Mouse (Mus musculus): Measurements from ENCODE around the gene Qrfp. TPM values are rescaled to one million over a fixed set of nuclear protein-coding genes. Genes with fewer than 3 reads are reported as not detected.

Qrfp gene
- total and polyA plus RNA-seq, 2 experiments from 2014 or later, result 0.06 to 0.19 TPM

DNA sequence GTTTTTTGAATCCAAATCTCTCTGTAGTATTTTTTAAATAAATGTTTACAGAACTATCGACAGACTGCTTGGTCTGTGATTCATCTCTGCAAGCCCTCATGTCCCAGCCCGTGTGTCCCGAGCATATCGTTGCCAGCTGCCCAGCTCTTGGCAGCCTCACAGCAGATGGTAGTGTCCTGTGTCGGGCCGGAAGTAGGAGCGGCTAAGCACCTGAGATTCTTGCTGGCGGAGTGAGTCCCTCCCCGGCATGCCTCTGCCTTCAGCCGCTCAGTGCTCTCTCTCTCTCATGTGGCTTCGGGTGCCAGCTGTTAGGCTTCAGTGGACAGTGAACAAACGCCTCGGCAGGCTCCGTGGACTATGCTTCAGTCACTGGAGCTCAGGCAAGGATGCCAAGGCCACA, 6.9 kb downstream of the Qrfp start:
- Histone ChIP-seq H3K9me3 (ENCODE audit: low read length) (no peaks in the 10 kb centered on the region), H3K4me1 (ENCODE audit: insufficient read depth) (peaks cover 4% of the 10 kb centered on the region; the same call in 1 of the 2 replicates), H3K9ac (no peak overlapping the region), H3K27ac (ENCODE audit: low read depth, low read length) (no peak overlapping the region), H3K4me3 (ENCODE audit: low read depth, low read length) (no peak overlapping the region), H3K36me3 (ENCODE audit: insufficient read depth) (peaks cover 48% of the 10 kb centered on the region), H3K27me3 (ENCODE audit: insufficient read depth, low read length) (no peaks in the 10 kb centered on the region), H3K4me2 (ENCODE audit: low read depth) (no peak overlapping the region)
- WGBS, result 85% methylated on average over 14 of the region's 14 CpGs
- DNase-seq, result no peak
- ATAC-seq, result no peak
- no peak for TF ChIP-seq CTCF (IDR thresholded peaks at IDR 0.05; ENCODE audit: low read depth)

DNA sequence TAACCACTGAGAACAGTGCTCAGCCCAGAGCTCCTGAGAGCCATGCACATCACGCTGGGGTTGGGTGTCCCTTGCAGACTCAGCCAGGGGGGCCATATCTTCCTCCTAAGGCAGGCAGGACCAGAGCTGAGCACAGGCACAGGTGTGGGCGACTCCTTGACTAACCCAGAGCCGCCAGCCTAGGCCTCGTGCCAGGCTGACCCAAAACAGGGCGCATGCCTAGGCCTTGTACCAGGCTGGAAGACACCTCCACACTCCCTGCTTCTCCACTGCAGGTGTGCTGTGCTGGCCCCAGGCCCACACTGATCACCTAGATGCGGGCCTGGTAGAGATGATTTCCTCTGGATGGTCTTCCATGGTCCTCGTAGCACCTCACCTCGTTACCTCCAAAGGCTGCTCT, 7.6 kb downstream of the Qrfp start:
- WGBS, result 88% methylated on average over 8 of the region's 8 CpGs
- Histone ChIP-seq H3K4me2 (ENCODE audit: low read depth) (no peak overlapping the region), H3K4me1 (ENCODE audit: insufficient read depth) (peaks cover 4% of the 10 kb centered on the region; the same call in 1 of the 2 replicates), H3K27ac (ENCODE audit: low read depth, low read length) (no peak overlapping the region), H3K36me3 (ENCODE audit: insufficient read depth) (peaks cover 55% of the 10 kb centered on the region), H3K4me3 (ENCODE audit: low read depth, low read length) (no peak overlapping the region), H3K27me3 (ENCODE audit: insufficient read depth, low read length) (no peaks in the 10 kb centered on the region), H3K9me3 (ENCODE audit: low read length) (no peaks in the 10 kb centered on the region), H3K9ac (no peak overlapping the region)
- no peak for ATAC-seq
- DNase-seq, result no peak
- TF ChIP-seq CTCF (IDR thresholded peaks at IDR 0.05; ENCODE audit: low read depth), result no peak

DNA sequence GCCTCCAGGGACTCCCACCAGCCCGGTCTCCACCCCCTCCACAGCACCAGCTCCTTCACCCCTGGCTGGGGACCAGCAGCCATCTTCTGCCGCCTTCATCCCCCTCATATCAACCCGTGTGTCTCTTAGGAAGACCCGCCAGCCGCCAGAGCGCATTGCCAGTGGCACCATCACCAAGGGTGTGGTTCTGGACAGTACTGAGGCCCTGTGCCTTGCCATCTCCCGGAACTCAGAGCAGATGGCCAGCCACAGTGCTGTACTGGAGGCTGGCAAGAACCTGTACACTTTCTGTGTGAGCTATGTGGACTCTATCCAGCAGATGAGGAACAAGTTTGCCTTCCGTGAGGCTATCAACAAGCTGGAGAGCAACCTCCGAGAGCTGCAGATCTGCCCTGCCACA, 9.0 kb downstream of the Qrfp start:
- Histone ChIP-seq H3K4me3 (ENCODE audit: low read depth, low read length) (no peak overlapping the region), H3K36me3 (ENCODE audit: insufficient read depth) (peaks cover 69% of the 10 kb centered on the region), H3K4me2 (ENCODE audit: low read depth) (no peak overlapping the region), H3K27me3 (ENCODE audit: insufficient read depth, low read length) (no peaks in the 10 kb centered on the region), H3K9me3 (ENCODE audit: low read length) (no peaks in the 10 kb centered on the region), H3K9ac (no peak overlapping the region), H3K27ac (ENCODE audit: low read depth, low read length) (no peak overlapping the region), H3K4me1 (ENCODE audit: insufficient read depth) (no peaks in the 10 kb centered on the region)
- WGBS, result 87% methylated on average over 9 of the region's 9 CpGs
- no peak for TF ChIP-seq CTCF (IDR thresholded peaks at IDR 0.05; ENCODE audit: low read depth)
- ATAC-seq, result no peak
- no peak for DNase-seq

DNA sequence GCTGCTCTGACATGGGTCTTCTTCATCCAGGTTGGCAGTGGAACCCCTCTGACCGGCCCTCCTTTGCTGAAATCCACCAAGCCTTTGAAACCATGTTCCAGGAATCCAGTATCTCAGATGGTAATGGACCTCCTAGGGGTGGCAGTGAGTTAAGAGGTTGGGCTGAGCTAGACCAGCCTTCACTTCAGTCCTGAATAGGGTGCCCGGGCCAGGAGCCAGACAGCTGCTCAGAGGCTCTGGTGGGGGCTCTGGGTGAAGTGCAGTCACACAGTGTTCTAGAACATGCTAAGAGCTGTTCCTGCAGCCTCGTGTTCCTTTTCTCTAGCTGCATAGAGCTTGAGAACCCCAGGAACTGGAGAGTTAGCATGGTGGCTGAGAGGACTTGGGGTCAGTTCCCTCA, 13.4 kb downstream of the Qrfp start:
- Histone ChIP-seq H3K9me3 (ENCODE audit: low read length) (no peaks in the 10 kb centered on the region), H3K36me3 (ENCODE audit: insufficient read depth) (peaks cover 72% of the 10 kb centered on the region), H3K9ac (no peak overlapping the region), H3K4me2 (ENCODE audit: low read depth) (no peak overlapping the region), H3K27me3 (ENCODE audit: insufficient read depth, low read length) (no peaks in the 10 kb centered on the region), H3K4me3 (ENCODE audit: low read depth, low read length) (no peak overlapping the region), H3K4me1 (ENCODE audit: insufficient read depth) (no peaks in the 10 kb centered on the region), H3K27ac (ENCODE audit: low read depth, low read length) (no peak overlapping the region)
- DNase-seq (no peak), ATAC-seq (no peak)
- no peak for TF ChIP-seq CTCF (IDR thresholded peaks at IDR 0.05; ENCODE audit: low read depth)
- WGBS, result 91% methylated on average over 3 of the region's 3 CpGs

DNA sequence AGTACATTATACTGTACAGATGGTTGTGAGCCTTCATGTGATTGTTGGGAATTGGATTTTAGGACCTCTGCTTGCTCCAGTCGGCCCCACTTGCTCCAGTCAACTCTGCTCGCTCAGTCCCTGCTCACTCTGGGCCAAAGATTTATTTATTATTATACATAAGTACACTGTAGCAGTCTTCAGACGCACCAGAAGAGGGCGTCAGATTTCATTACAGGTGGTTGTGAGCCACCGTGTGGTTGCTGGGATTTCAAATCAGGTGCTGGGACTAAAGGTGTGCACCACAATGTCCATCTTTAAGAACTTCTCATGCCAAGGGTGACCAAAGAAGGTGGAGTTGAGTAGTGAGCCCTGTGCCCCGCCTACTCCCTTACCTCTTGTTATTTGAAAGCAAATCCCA, 17.8 kb downstream of the Qrfp start:
- no peak overlapping the region for H3K27ac ChIP-seq (ENCODE audit: low read depth, low read length)
- DNase-seq (no peak), ATAC-seq (no peak)
- H3K9ac ChIP-seq, result no peak overlapping the region
- H3K36me3 ChIP-seq (ENCODE audit: insufficient read depth), result peaks cover 54% of the 10 kb centered on the region
- H3K4me3 ChIP-seq (ENCODE audit: low read depth, low read length), result no peak overlapping the region
- WGBS, result 84% methylated on average over 6 of the region's 6 CpGs
- H3K4me1 ChIP-seq (ENCODE audit: insufficient read depth), result no peaks in the 10 kb centered on the region
- H3K9me3 ChIP-seq (ENCODE audit: low read length), result no peaks in the 10 kb centered on the region
- no peak for TF ChIP-seq CTCF (IDR thresholded peaks at IDR 0.05; ENCODE audit: low read depth)
- H3K27me3 ChIP-seq (ENCODE audit: insufficient read depth, low read length), result no peaks in the 10 kb centered on the region
- no peak overlapping the region for H3K4me2 ChIP-seq (ENCODE audit: low read depth)

DNA sequence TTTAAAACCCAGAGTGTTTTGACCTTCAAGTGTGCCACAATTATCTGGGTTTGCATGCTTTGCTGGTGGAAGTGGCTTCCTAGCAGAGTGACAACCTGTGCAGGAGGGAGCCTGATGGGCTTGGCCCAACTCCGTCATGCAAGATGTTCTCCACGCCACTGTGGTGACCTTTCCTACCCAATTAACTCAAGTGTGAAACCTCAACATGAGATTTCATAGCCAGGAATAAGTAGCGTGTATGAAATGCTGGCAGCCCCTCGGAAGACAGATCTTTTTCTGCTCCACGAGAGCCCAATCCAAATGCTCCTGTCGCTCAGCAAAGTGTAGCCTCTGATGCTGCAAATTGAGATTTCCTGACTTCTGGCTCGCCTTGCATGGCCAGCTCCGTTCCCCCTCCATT, 19.1 kb downstream of the Qrfp start:
- H3K4me3 ChIP-seq (ENCODE audit: low read depth, low read length), result no peak overlapping the region
- H3K4me2 ChIP-seq (ENCODE audit: low read depth), result no peak overlapping the region
- H3K9me3 ChIP-seq (ENCODE audit: low read length), result no peaks in the 10 kb centered on the region
- no peak for TF ChIP-seq CTCF (IDR thresholded peaks at IDR 0.05; ENCODE audit: low read depth)
- H3K9ac ChIP-seq, result no peak overlapping the region
- H3K36me3 ChIP-seq (ENCODE audit: insufficient read depth), result peaks cover 40% of the 10 kb centered on the region
- no peak for ATAC-seq
- WGBS, result 75% methylated on average over 8 of the region's 8 CpGs
- no peak for DNase-seq
- H3K4me1 ChIP-seq (ENCODE audit: insufficient read depth), result no peaks in the 10 kb centered on the region
- H3K27ac ChIP-seq (ENCODE audit: low read depth, low read length), result no peak overlapping the region
- no peaks in the 10 kb centered on the region for H3K27me3 ChIP-seq (ENCODE audit: insufficient read depth, low read length)

DNA sequence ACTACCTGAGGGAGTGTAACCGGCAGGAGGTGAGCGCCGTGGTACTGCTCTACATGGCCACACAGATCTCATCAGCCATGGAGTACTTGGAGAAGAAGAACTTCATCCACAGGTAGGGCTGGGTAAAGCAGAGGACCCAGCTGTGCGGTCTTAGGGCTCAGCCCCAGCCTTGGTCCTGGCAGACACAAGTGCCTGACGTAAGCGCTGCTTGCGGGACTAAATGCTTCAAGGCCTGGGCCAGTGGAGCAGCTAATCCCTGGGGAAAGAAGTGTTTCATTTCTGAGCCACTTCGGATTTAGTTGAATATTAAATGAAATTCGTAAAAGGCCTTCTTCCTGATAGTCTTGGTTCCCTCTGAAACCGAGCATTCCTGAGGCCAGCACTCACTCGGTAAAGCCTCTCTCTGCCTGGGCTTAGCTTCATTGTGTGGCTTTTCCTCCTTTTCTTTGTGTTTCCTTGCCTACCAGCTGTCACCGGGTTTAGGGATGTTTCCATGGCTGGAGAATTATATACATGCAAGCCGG, 19.6 kb downstream of the Qrfp start:
- Histone ChIP-seq H3K4me2 (ENCODE audit: low read depth) (no peak overlapping the region), H3K4me3 (ENCODE audit: low read depth, low read length) (no peak overlapping the region), H3K27ac (ENCODE audit: low read depth, low read length) (no peak overlapping the region), H3K27me3 (ENCODE audit: insufficient read depth, low read length) (no peaks in the 10 kb centered on the region), H3K4me1 (ENCODE audit: insufficient read depth) (no peaks in the 10 kb centered on the region), H3K9ac (no peak overlapping the region), H3K36me3 (ENCODE audit: insufficient read depth) (peaks cover 38% of the 10 kb centered on the region), H3K9me3 (ENCODE audit: low read length) (no peaks in the 10 kb centered on the region)
- no peak for TF ChIP-seq CTCF (IDR thresholded peaks at IDR 0.05; ENCODE audit: low read depth)
- 75% methylated on average over 13 of the region's 13 CpGs for whole genome bisulfite sequencing
- ATAC-seq (no peak), DNase-seq (no peak)
